Mouse (Mus musculus) lung, adult 18-20 months (tissue): Measurements from ENCODE around the gene Pard3b.

Experiments
- DNase-seq, 2 experiments: peaks; one replicate each; pipeline ENCODE4 v3.0.0; 2022; ENCODE audit warnings: mixed read lengths in 2 of 2

The Pard3b gene

DNA sequence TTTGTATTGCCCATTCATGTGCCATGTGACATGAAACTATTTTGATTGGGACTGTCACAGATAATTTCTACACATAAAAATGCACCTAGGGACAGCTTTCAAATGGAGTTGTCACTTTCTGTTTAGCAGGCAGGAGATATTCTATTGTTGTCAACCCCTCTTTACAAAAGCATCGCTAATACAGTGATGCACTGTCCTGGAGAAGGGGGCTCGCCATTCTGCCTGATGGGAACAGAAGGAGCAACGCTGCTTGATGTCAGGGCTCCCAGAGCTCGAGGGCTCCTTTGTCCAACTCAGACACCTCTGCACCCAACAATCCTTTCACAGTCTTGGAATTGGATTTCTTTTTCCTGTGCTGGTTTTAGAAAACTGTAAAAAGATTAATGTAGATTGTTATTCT is 871.9 kb downstream of the Pard3b start:
- no peak for DNase-seq

GRCm38 (mm10) chr1:62511681-62512080 is 873.1 kb downstream of the Pard3b start:
- no peak for DNase-seq

DNA sequence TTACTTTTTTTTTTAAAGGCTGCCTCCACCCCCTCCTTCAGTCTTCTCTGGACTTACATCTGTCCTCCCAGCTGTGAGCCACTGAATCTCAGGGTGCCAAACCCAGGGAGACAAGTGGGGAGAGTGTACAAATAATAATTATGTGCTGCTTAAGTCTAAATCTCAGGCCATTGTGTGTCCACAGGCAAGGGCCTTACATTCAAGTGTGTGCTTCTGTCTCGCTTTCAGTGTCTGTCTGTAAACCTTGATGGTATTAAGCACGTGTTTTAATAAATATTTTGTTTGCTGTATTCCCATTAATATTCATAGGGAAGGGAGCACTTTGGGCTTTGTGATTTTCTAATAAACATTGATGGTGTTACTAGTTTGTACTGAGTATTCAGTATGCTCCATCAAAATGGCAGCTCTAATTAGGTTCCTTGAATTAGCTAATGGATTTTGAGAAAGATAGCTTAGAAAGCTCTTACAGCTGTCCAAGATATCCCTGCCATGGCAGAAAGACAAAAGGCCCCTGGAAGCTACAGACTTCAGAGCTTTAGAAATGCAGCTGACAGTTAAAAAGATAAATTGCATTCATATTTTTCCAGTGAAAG is 880.1 kb downstream of the Pard3b start:
- DNase-seq: no peak

DNA sequence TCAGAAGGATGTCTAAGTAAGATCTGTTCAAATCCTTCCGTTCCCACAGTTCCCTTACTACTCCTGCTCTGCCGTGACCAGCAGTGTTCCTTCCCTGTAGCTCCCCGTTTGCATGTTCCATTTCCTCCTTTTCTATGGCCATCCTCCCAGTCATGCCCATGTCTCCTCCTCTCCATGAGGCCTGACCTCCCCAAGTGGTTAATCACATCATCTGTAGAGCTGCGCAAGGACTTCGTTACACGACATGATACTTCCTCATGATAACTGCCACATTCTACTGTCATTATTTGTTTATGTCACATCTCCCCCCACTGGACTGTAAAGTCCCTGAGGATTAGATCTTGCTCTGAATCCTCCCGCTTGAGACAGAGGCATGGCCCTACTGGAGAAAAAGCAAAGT is 882.7 kb downstream of the Pard3b start:
- no peak for DNase-seq

- no peak for DNase-seq
These were observed 884.1 kb downstream of the Pard3b start for GRCm38 (mm10) chr1:62522761-62523160.

GRCm38 (mm10) chr1:62527788-62528187 is 889.2 kb downstream of the Pard3b start:
- DNase-seq: no peak

DNA sequence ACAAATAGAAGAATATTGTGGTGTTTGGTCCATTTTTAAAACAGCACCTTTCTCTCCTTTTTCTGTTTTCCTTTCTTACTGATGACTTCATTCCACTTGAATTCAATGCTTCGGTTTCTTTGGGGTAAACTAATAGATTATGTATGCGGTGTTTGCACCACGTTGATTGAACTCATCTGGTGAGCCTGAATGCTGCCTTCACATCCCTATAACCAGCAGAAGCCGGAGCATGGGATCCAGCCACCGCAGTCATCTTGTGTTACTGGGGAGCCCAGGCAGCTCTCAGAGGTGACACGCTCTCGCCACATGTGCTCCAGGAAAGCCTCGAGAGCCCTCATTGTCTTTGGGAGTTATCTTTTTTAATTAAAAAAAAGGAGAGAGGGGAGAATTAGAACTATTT is 891.3 kb downstream of the Pard3b start:
- no peak for DNase-seq

- no peak for DNase-seq
These were observed 894.0 kb downstream of the Pard3b start for GRCm38 (mm10) chr1:62532426-62533126.

DNA sequence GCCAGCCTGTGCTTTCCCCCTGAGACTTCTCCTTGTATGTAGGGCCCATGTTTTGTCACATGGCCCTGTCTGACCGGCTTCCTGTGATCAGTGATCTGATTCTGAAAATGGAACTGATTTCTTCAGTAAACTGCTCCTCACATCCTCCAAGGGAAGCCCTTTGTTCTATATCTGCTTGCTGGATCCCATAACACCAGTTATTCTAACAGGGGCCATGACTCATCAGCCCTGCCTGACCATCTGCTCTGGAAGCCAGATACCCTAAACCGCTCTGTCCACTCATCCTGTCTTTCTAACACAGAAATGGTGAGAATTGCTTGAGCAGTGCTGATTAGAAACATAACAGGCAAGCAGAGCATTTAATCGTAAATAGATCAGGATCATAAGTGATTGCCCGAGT is 910.3 kb downstream of the Pard3b start:
- no peak for DNase-seq

GRCm38 (mm10) chr1:62550546-62550945 is 911.9 kb downstream of the Pard3b start:
- DNase-seq: no peak

GRCm38 (mm10) chr1:62551516-62551915 is 912.9 kb downstream of the Pard3b start:
- no peak for DNase-seq

- DNase-seq: no peak
These were observed 917.2 kb downstream of the Pard3b start for GRCm38 (mm10) chr1:62555838-62556237.

DNA sequence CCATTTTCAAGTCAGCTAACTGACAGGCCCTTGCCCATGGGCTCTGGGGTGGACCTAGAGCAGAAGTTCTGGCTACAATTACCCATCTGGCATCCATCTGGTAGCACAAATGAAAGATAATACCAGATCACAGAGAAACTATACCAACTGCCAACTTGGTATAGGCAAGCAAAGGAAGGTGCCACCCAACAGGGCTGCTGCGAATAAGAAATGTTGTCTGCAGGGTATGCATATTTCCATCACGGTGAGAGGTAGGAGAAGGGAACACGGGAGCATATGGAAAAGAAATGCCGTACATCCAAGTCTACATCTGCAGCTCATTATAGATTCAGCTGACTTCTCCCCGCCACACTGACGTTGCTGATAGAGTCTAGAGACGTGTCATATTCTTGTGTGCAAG is 924.4 kb downstream of the Pard3b start:
- DNase-seq: no peak

GRCm38 (mm10) chr1:62564245-62565119 is 925.9 kb downstream of the Pard3b start:
- DNase-seq: no peak

DNA sequence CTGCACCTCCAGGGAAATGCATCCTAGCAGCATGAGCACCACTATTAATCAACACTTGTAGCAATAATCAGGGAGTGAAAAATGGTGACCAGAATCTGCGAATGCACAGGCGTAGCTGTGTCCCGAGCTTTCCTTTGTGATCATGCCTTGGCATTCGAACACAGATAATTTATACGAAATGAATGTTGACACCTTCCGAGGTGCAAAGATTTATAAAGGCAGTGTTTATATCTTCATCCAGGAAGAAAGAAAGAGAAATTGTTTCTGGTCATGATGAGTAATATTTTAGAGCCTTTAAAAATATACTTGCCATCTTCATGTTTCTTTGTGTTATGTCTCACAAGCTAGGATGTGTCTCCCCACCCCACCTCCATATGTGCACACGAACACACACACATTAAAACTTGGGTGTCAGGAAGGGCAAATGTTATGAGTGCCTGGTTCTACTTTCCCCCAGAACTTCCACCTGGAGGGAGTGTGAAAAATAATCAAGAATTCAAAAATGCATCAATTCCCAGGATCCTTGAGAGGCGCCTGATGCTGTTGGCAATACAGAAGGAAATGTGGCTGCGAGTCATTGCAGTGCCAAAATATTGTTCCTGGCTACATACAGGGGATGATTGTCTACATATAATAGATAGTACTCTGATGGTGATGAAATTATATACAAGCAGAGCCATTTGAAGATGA is 926.6 kb downstream of the Pard3b start:
- DNase-seq: no peak

GRCm38 (mm10) chr1:62566596-62566995 is 928.0 kb downstream of the Pard3b start:
- no peak for DNase-seq

GRCm38 (mm10) chr1:62576939-62577590 is 938.4 kb downstream of the Pard3b start:
- DNase-seq: no peak

DNA sequence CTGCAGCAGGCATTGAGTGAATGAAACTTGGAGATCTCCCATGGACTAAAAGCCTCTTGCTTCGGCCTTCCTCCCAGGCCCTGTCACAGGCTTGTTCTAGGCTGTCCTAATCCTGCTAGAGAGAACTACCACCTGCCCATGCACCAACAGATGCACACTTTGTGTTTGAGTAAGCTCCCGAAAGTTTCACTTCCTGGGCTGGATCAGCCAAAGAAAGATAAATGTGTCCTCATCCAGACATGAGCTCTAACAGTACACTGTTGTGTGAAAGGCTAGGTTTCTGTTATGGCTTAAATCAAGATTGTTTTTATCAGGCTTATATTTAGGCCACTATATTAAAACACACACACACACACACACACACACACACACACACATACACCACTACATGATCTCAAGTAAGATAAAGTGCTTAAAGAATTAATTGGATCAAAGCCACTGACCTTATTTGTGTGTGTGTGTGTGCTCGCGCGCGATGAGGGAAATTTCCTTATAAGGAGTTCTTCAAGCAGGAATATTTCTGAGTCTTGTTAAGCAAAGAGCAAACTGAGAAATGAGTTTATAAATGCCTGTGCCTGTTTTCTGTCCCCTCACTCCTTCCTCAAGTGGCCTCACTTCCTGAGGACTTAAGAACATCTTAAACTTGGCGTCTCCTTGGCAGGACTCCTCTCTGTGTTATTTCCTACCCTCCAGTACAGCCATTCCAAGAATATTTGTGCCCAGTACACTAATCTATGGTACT is 940.6 kb downstream of the Pard3b start:
- peak; percentile 25 to 38 for DNase-seq

- DNase-seq: peak; percentile 3 to 6
These were observed 941.8 kb downstream of the Pard3b start for GRCm38 (mm10) chr1:62580314-62580935.

DNA sequence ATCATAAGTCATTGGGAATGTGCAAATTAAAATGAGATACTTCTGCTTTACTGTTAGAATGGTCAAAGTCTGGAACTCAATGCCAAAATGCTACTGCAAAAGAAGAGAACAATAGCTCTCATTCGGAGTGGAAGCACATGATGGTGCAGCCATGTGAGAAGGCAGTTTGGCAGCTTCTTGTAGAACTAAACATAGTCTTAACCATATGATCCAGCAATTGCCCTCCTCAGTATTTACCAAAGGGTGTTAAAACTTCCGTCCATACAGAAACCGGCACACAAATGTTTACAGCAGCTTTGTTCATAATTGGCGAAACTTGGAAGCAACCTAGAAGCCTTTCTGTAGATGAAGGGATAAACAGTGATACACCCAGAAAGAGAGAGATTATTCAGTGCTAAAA is 943.9 kb downstream of the Pard3b start:
- DNase-seq: no peak

- DNase-seq: no peak
These were observed 948.9 kb downstream of the Pard3b start for GRCm38 (mm10) chr1:62587536-62587935.
